Mouse (Mus musculus): ENCODE measurements around the gene Dstn.

DNA sequence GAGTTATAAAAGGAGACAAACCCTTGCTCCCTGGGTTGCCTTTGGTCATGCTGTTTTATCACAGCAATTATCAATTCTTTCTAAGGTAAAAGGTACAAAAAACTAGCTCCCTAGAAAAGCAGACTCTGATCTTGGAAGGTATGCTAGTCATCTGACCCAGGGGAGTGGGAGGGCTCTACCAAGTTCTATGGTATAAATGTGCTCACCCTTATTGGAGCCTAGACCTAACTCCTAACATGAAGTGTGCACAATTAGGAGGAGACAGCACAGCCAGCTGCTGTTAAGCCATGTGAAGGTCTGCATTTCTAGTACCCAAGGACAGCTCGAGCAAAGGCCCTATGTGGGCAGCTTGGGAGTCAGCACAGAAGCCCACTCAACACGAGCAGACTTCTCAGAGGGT is 56.8 kb downstream of the Dstn start:
- TF ChIP-seq CTCF (IDR thresholded peaks at IDR 0.05 in 2 of 3, conservative IDR thresholded peaks at IDR 0.05 in 1 of 3; ENCODE audit: control insufficient read depth in 1 of 3, insufficient read depth in 1 of 3, low read depth in 2 of 3, low read length in 3 of 3, poor library complexity in 1 of 3, severe bottlenecking in 1 of 3) (no peak), E2F4 (IDR thresholded peaks at IDR 0.05; ENCODE audit: borderline replicate concordance, low read depth, low read length) (no peak), POLR2AphosphoS5 (IDR thresholded peaks at IDR 0.05; ENCODE audit: borderline replicate concordance, low read depth, low read length) (no peak)

All from MEL (cell line).